Mouse (Mus musculus) midbrain, postnatal 0 days (tissue): Measurements from ENCODE around the gene Rap1a. TPM values are rescaled to one million over a fixed set of nuclear protein-coding genes. Genes with fewer than 3 reads are reported as not detected.

ENCODE experiments used
- ATAC-seq: fragments of 200-750 bp; cut with Nextera tagmentation; 2 replicates; pipeline ENCODE4 v1.8.0; 2017; ENCODE audit warnings: moderate number of reproducible peaks, mild to moderate bottlenecking, moderate TSS enrichment, moderate library complexity; ENCODE audit not compliant: low FRiP score
- DNase-seq: peaks from one replicate; pipeline ENCODE4 v3.0.0-alpha.2; 2015; ENCODE audit warnings: low spot score
- H3K27ac ChIP-seq: fragments of 300-500 bp; sonication (generic); 2 replicates; pipeline ENCODE4 v1.5.1; 2014; ENCODE audit warnings: low read depth, mild to moderate bottlenecking, low read length, mixed read lengths
- H3K27me3 ChIP-seq: fragments of 300-500 bp; sonication (generic); 2 replicates; pipeline ENCODE4 v1.6.1; 2014; ENCODE audit warnings: low read length, control low read depth, mixed read lengths; ENCODE audit not compliant: insufficient read depth
- H3K36me3 ChIP-seq: fragments of 300-500 bp; sonication (generic); 2 replicates; pipeline ENCODE4 v1.6.1; 2014; ENCODE audit warnings: low read length, control low read depth, mixed read lengths; ENCODE audit not compliant: insufficient read depth
- H3K4me1 ChIP-seq: fragments of 300-500 bp; sonication (generic); 2 replicates; pipeline ENCODE4 v1.6.1; 2014; ENCODE audit warnings: mild to moderate bottlenecking, control low read depth, antibody characterized with exemption, low read length, mixed read lengths; ENCODE audit not compliant: insufficient read depth
- H3K4me2 ChIP-seq: fragments of 300-500 bp; sonication (generic); 2 replicates; pipeline ENCODE4 v1.6.1; 2014; ENCODE audit warnings: low read depth, mild to moderate bottlenecking, low read length, mixed read lengths; ENCODE audit not compliant: poor library complexity, severe bottlenecking
- H3K4me3 ChIP-seq: fragments of 300-500 bp; sonication (generic); 2 replicates; pipeline ENCODE4 v1.5.1; 2014; ENCODE audit warnings: low read depth, mild to moderate bottlenecking, low read length, moderate library complexity
- H3K9ac ChIP-seq: fragments of 300-500 bp; sonication (generic); replicated peaks from 2 replicates; pipeline ENCODE4 v1.6.1; 2014; ENCODE audit warnings: mild to moderate bottlenecking, low read length, moderate library complexity, mixed read lengths; ENCODE audit not compliant: poor library complexity, severe bottlenecking
- H3K9me3 ChIP-seq: fragments of 300-500 bp; sonication (generic); 2 replicates; pipeline ENCODE4 v1.6.1; 2016; ENCODE audit warnings: low read length, control low read depth
- CTCF ChIP-seq: IDR thresholded peaks from 2 replicates; pipeline ENCODE4 v1.5.1; 2016; ENCODE audit warnings: antibody characterized with exemption, mild to moderate bottlenecking
- WGBS: fragments of 180-500 bp; shearing (Covaris S2); extraction: QIAGEN DNeasy Blood & Tissue Kit; methylation state at CpG from one replicate; pipeline ENCODE4 v1.1.7; 2014; 5-methylcytosine and 5-hydroxymethylcytosine counted together
- polyA plus RNA-seq: library from polyadenylated mRNA; unstranded; fragments of >200 nt; fragmentation: Nextera tagmentation; extraction: Ambion mirVana; gene quantifications from 2 replicates; pipeline ENCODE4 v1.2.1, GENCODE M21; 2015
- total RNA-seq: library from RNA; depleted of rRNA; stranded (reverse); fragments of >200 nt; gene quantifications from 2 replicates; pipeline ENCODE4 v1.2.3, GENCODE M21; 2014

Rap1a gene
- total and polyA plus RNA-seq, 2 experiments from 2014 or later, result 27.1 to 66.0 TPM

GRCm38 (mm10) chr3:105698311-105698710 is 102.8 kb downstream of the Rap1a start:
- TF ChIP-seq CTCF, result no peak
- ATAC-seq, result no peak
- H3K36me3 ChIP-seq, result no peaks in the 10 kb centered on the region
- no peak overlapping the region for H3K4me3 ChIP-seq
- no peak overlapping the region for H3K27ac ChIP-seq
- H3K9me3 ChIP-seq, result no peaks in the 10 kb centered on the region
- no peak overlapping the region for H3K9ac ChIP-seq
- 95% methylated on average over 1 of the region's 1 CpGs for WGBS
- H3K4me2 ChIP-seq, result no peak overlapping the region
- peaks cover 6% of the 10 kb centered on the region; the same call in 1 of the 2 replicates for H3K27me3 ChIP-seq
- DNase-seq, result no peak
- H3K4me1 ChIP-seq, result peaks cover 12% of the 10 kb centered on the region; the same call in 1 of the 2 replicates

- no peak for DNase-seq
- H3K27ac ChIP-seq, result no peak overlapping the region
- H3K4me2 ChIP-seq, result no peak overlapping the region
- H3K4me3 ChIP-seq, result no peak overlapping the region
- H3K4me1 ChIP-seq, result peaks cover 12% of the 10 kb centered on the region; the same call in 1 of the 2 replicates
- H3K27me3 ChIP-seq, result no peaks in the 10 kb centered on the region; the same call in 1 of the 2 replicates
- 69% methylated on average over 5 of the region's 5 CpGs for whole genome bisulfite sequencing
- no peak for ATAC-seq
- no peak for TF ChIP-seq CTCF
- H3K9me3 ChIP-seq, result no peaks in the 10 kb centered on the region
- H3K9ac ChIP-seq, result no peak overlapping the region
- H3K36me3 ChIP-seq, result no peaks in the 10 kb centered on the region
These were observed 104.0 kb downstream of the Rap1a start for GRCm38 (mm10) chr3:105697148-105697441.

GRCm38 (mm10) chr3:105696387-105697147 is 104.6 kb downstream of the Rap1a start:
- Histone ChIP-seq H3K36me3 (no peaks in the 10 kb centered on the region), H3K9ac (no peak overlapping the region), H3K4me3 (no peak overlapping the region), H3K27ac (no peak overlapping the region), H3K27me3 (no peaks in the 10 kb centered on the region; the same call in 1 of the 2 replicates), H3K4me2 (peak overlapping the region; percentile 26), H3K9me3 (no peaks in the 10 kb centered on the region), H3K4me1 (peaks cover 12% of the 10 kb centered on the region; the same call in 1 of the 2 replicates)
- 39% methylated on average over 17 of the region's 17 CpGs for WGBS
- TF ChIP-seq CTCF, result no peak
- DNase-seq (peak; percentile 48), ATAC-seq (peak; percentile 41; the same call in 1 of the 2 replicates)

GRCm38 (mm10) chr3:105695476-105696386 is 105.4 kb downstream of the Rap1a start:
- Histone ChIP-seq H3K9me3 (no peaks in the 10 kb centered on the region), H3K27ac (peak overlapping the region; percentile 26; the same call in 1 of the 2 replicates), H3K36me3 (no peaks in the 10 kb centered on the region), H3K4me2 (peak overlapping the region; percentile 26), H3K9ac (peak overlapping the region; percentile 29; the same call in 1 of the 2 replicates), H3K4me1 (peaks cover 12% of the 10 kb centered on the region; the same call in 1 of the 2 replicates), H3K4me3 (no peak overlapping the region), H3K27me3 (no peaks in the 10 kb centered on the region; the same call in 1 of the 2 replicates)
- ATAC-seq, result peak; percentile 69
- WGBS, result 20% methylated on average over 20 of the region's 20 CpGs
- no peak for TF ChIP-seq CTCF
- peak; percentile 36 for DNase-seq

GRCm38 (mm10) chr3:105693327-105694080 is 107.6 kb downstream of the Rap1a start:
- H3K9me3 ChIP-seq, result no peaks in the 10 kb centered on the region
- no peaks in the 10 kb centered on the region for H3K36me3 ChIP-seq
- DNase-seq (no peak), ATAC-seq (no peak)
- H3K4me3 ChIP-seq, result no peak overlapping the region
- no peak for TF ChIP-seq CTCF
- no peak overlapping the region for H3K4me2 ChIP-seq
- H3K9ac ChIP-seq, result no peak overlapping the region
- 83% methylated on average over 14 of the region's 14 CpGs for WGBS
- H3K27ac ChIP-seq, result no peak overlapping the region
- no peaks in the 10 kb centered on the region; the same call in 1 of the 2 replicates for H3K27me3 ChIP-seq
- peaks cover 12% of the 10 kb centered on the region; the same call in 1 of the 2 replicates for H3K4me1 ChIP-seq
